Mouse (Mus musculus) urinary bladder, adult 2 months (tissue): ENCODE measurements around the gene Alk. TPM values are rescaled to one million over a fixed set of nuclear protein-coding genes. Genes with fewer than 3 reads are reported as not detected.

Source experiments
- DNase-seq: peaks from one replicate; pipeline ENCODE4 v3.0.0; 2022; ENCODE audit warnings: low spot score
- polyA plus RNA-seq: library from polyadenylated mRNA; depleted of rRNA; stranded (reverse); fragments of >200 nt; gene quantifications from 2 replicates; pipeline ENCODE4 v1.2.3, GENCODE M21; 2012; rRNA removed

Alk gene
- 0.01 and 0.04 TPM in 2 replicates for polyA plus RNA-seq

GRCm38 (mm10) chr17:72604610-72604980 lies at the start of gene Alk:
Gene Alk, minus strand, starts transcription at chr17:72604627.
- peak; percentile 62 for DNase-seq

DNA sequence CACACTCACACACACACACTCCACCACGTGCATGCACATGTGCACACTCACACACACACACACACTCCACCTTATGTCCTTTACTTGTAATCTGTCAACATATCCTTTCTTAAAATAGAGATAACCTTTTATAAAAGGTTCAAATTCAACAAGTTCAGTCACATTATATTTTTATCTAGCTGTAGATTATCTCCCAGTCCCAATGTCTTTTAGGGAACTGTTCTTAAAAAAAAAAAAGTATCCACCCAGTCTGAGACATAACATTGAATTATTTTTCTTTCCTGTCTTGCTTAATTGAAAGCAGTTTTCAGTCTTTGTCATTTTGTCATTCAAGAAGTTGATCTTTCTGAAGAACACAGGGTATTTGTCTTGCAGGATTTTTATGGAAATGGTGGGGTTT lies 48.4 kb upstream of the Alk start:
- DNase-seq = no peak

GRCm38 (mm10) chr17:72648607-72649217 lies 44.3 kb upstream of the Alk start:
- no peak for DNase-seq

DNA sequence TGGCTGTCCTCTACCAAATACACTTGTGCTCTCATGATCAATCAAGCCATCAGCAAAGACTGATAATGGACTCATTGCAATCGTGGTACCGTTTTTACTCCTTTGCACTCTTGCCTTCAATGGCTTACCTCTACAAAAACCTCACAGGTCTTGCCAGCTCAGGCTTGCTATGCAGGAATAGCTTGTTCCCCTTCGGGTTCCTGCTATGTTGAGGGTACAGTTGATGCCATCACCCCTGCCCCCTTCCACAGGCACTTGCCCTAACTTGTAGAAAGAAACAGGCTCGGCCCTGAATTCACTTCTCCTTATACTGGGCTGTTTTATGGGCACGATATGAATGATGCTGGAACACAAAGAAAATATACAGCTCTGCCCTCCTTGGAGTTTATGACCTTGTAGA lies 41.7 kb upstream of the Alk start:
- DNase-seq = no peak

GRCm38 (mm10) chr17:72640095-72640494 lies 35.7 kb upstream of the Alk start:
- DNase-seq = no peak

DNA sequence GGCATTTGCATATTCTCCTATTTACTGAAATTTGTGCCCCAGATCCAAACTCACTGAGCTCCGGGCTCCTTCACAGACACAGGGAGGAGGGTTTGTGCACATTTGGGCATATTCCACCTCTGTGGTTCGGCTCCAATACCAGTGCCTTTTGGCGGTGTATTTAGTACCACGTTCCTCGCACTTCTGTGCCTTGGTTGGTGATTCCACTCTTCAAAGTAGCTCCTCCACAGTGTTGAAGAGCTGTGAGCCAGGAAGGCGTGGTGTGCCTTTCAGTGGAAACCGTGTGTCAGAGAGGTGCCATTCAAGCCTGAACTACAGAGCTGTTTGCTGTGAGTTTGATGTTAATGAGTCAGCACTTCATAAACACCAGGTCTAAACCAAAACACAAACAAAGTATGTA lies 35.0 kb upstream of the Alk start:
- DNase-seq = no peak

- peak; percentile 62 for DNase-seq
Measured at GRCm38 (mm10) chr17:72606251-72606650, 1.8 kb upstream of the Alk start.

- no peak for DNase-seq
Measured at GRCm38 (mm10) chr17:72603886-72604609, 379 bp downstream of the Alk start.

- DNase-seq = peak; percentile 69
Measured at GRCm38 (mm10) chr17:72603118-72603885, 1.1 kb downstream of the Alk start.

- no peak for DNase-seq
Measured at GRCm38 (mm10) chr17:72600806-72601205, 3.6 kb downstream of the Alk start.

GRCm38 (mm10) chr17:72587671-72588070 lies 16.8 kb downstream of the Alk start:
- DNase-seq = no peak

DNA sequence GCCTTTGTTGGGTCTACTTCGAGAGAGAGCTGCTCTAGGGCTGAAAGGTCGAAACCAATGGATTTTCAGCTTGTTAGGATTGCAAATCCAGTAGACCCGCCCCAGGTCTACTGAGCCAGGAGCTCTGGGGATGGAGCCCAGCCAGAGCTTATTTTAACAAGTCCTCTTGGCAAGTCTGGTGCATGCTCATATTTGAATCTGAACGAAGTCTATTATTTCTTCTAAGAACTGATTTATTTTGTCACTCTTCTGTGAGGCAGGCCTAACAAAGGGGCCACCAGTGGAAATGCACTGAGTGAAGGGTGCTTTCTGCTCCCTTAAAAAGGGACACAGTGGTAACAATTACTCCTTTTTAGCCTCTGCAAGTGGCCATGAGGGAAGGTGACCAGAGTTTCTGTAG lies 24.3 kb downstream of the Alk start:
- no peak for DNase-seq

DNA sequence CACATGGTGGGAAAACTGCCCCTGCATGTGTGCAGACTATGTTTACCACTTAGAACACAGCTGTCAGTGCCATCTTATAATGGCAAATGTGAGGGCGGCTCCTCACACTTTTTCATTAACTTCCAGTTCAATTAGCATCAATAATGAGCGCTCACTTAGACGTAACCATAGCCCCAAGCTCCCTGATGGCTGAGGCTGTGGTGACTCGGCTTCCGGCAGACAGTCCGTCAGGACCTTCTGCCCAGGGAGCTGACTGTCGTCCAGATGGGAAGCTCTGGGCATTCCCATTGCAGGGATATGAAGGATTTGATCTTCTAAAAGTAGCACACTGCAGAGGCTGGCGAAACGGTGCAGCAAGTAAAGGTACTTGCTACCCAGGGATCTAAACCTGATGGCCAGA lies 25.1 kb downstream of the Alk start:
- DNase-seq = no peak

GRCm38 (mm10) chr17:72571379-72571778 lies 33.0 kb downstream of the Alk start:
- no peak for DNase-seq

- no peak for DNase-seq
Measured at GRCm38 (mm10) chr17:72569491-72569890, 34.9 kb downstream of the Alk start.

DNA sequence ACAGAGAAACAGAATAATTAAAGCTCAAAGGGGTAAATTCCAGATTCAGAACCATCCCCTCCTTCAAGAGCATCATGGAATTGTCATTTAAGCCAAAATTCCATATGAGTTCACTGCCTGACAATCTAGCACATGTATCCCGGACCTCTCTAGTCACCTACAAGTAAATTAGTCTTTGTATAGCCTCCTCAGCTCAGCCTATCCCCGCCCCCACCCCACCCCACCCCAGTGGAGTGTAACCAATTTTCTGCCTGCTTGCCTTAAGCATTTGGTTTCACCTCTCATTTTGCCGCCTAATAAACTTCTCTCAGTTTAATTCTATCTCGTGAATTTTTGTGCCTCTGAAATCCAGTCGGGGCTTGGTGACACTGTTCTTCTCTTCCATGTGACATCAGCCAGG lies 41.0 kb downstream of the Alk start:
- DNase-seq = no peak

- DNase-seq = no peak
Measured at GRCm38 (mm10) chr17:72561471-72561870, 43.0 kb downstream of the Alk start.

GRCm38 (mm10) chr17:72560771-72561170 lies 43.7 kb downstream of the Alk start:
- DNase-seq = no peak

GRCm38 (mm10) chr17:72557029-72557735 lies 47.2 kb downstream of the Alk start:
- no peak for DNase-seq

- no peak for DNase-seq
Measured at GRCm38 (mm10) chr17:72546274-72546673, 58.2 kb downstream of the Alk start.

- no peak for DNase-seq
Measured at GRCm38 (mm10) chr17:72535304-72535703, 69.1 kb downstream of the Alk start.

DNA sequence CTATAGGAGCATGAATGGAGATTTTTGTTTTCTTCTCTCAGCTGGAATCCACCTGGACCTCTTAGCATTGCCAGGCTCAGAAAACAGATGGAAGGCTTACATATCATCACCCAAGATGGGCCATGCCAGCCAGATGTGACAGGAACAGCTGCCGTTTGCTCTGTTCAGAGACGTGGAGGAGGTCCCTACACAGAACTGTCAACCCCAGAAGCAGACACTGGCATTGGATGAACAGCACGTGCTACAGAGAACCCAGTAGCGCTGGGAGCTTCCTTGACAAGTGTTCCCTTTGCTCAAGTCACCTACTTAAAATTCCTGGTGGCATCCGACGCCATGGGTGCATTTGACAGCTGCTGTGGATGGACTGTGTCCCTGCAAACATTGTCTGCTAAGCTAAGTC lies 72.2 kb downstream of the Alk start:
- no peak for DNase-seq
